Mouse (Mus musculus) embryonic fibroblast, embryonic 13.5 days (primary cell): ENCODE results near the gene Nsg2.

Source experiments
- CTCF ChIP-seq: IDR thresholded peaks from 2 replicates; pipeline ENCODE4 v1.5.1; 2011; ENCODE audit warnings: mild to moderate bottlenecking, control low read depth, low read length, moderate library complexity, borderline replicate concordance; ENCODE audit not compliant: insufficient read depth
- POLR2A ChIP-seq: IDR thresholded peaks from 2 replicates; pipeline ENCODE4 v1.6.1; 2011; ENCODE audit warnings: low read depth, mild to moderate bottlenecking, control low read depth, low read length, moderate library complexity

- TF ChIP-seq CTCF (no peak), POLR2A (no peak)
These were observed 64.2 kb downstream of the Nsg2 start for GRCm38 (mm10) chr11:32064511-32064862.
